Mouse (Mus musculus) bone marrow, adult 2 months (tissue): Measurements from ENCODE around the gene Ccdc157. TPM values are rescaled to one million over a fixed set of nuclear protein-coding genes. Genes with fewer than 3 reads are reported as not detected.

Experiments used
- H3K27ac ChIP-seq: fragments of 200-500 bp; 2 replicates; pipeline ENCODE4 v1.5.1; 2012; ENCODE audit warnings: low read depth, mild to moderate bottlenecking, control low read depth, inconsistent platforms, low read length; ENCODE audit not compliant: control insufficient read depth, poor library complexity, insufficient read depth
- H3K4me1 ChIP-seq: fragments of 200-500 bp; 2 replicates; pipeline ENCODE4 v1.6.1; 2011; ENCODE audit warnings: low read length; ENCODE audit not compliant: control insufficient read depth, insufficient read depth
- H3K4me3 ChIP-seq: fragments of 200-500 bp; replicated peaks from 2 replicates; pipeline ENCODE3; 2011; ENCODE audit warnings: mild to moderate bottlenecking, low read depth, low read length, control low read depth; ENCODE audit not compliant: control insufficient read depth
- CTCF ChIP-seq: fragments of 200-500 bp; IDR thresholded peaks from 2 replicates; pipeline ENCODE4 v1.5.1; 2011; ENCODE audit warnings: low read length, control low read depth; ENCODE audit not compliant: control insufficient read depth, insufficient read depth
- POLR2A ChIP-seq: fragments of 200-500 bp; IDR thresholded peaks from 2 replicates; pipeline ENCODE4 v1.6.1; 2011; ENCODE audit warnings: low read depth, mild to moderate bottlenecking, control low read depth, low read length, borderline replicate concordance; ENCODE audit not compliant: control insufficient read depth
- whole genome bisulfite sequencing: fragments of 180-500 bp; shearing (Covaris S2); methylation state at CpG from one replicate; pipeline ENCODE4 v1.1.7; 2018; 5-methylcytosine and 5-hydroxymethylcytosine counted together
- polyA plus RNA-seq: library from polyadenylated mRNA; stranded (reverse); fragments of >200 nt; gene quantifications from 2 replicates; pipeline ENCODE4 v1.2.4, GENCODE M21; 2011; ENCODE audit warnings: low replicate concordance; ENCODE audit not compliant: missing spikeins, insufficient read depth, insufficient read length

Gene Ccdc157
- polyA plus RNA-seq, 1 experiment, result 5.0 TPM

- Histone ChIP-seq H3K4me1 (no peaks in the 10 kb centered on the region), H3K4me3 (no peak overlapping the region), H3K27ac (no peak overlapping the region)
- no peak for TF ChIP-seq CTCF
- no peak for TF ChIP-seq POLR2A
- 79% methylated on average over 7 of the region's 7 CpGs for WGBS
Observed at GRCm38 (mm10) chr11:4166467-4167090, 6.5 kb upstream of the Ccdc157 start.

DNA sequence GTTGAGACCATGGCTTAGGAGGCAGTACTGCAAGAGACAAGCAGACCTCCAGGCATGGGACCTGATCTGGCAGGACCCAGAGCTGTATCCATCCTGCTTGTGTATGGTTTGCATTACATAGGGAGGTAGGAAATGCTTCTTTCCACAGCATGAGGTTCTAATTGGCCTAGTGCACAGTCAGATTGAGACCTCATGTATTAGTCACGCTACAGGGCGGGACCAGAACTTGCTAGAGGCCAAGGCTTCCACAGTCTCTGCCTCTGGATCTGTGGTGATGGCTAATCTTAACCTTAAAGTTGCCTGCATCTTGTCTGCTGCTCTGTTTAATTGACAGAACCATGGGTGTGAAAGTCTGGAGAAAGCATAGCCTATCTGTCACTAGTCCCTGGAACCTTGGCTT lies 4.6 kb upstream of the Ccdc157 start:
- no peak overlapping the region for H3K27ac ChIP-seq
- H3K4me3 ChIP-seq, result no peak overlapping the region
- H3K4me1 ChIP-seq, result peaks cover 2% of the 10 kb centered on the region; the same call in 1 of the 2 replicates
- 90% methylated on average over 2 of the region's 2 CpGs for WGBS
- TF ChIP-seq CTCF (no peak), POLR2A (no peak)

- no peak for TF ChIP-seq CTCF
- no peak for TF ChIP-seq POLR2A
- H3K4me3 ChIP-seq, result peak overlapping the region; percentile 83
- 4% methylated on average over 15 of the region's 15 CpGs for WGBS
- peaks cover 2% of the 10 kb centered on the region; the same call in 1 of the 2 replicates for H3K4me1 ChIP-seq
- H3K27ac ChIP-seq, result peak overlapping the region; percentile 40
Observed at GRCm38 (mm10) chr11:4160758-4161480, 826 bp upstream of the Ccdc157 start.

- no peak overlapping the region for H3K27ac ChIP-seq
- H3K4me3 ChIP-seq, result no peak overlapping the region
- 92% methylated on average over 3 of the region's 3 CpGs for WGBS
- peaks cover 2% of the 10 kb centered on the region; the same call in 1 of the 2 replicates for H3K4me1 ChIP-seq
- no peak for TF ChIP-seq POLR2A
- no peak for TF ChIP-seq CTCF
Observed at GRCm38 (mm10) chr11:4158676-4159075, 1.4 kb downstream of the Ccdc157 start.

- H3K4me3 ChIP-seq, result no peak overlapping the region
- H3K27ac ChIP-seq, result no peak overlapping the region
- TF ChIP-seq CTCF, result no peak
- TF ChIP-seq POLR2A, result no peak
- 68% methylated on average over 5 of the region's 5 CpGs for WGBS
- H3K4me1 ChIP-seq, result no peaks in the 10 kb centered on the region; the same call in 1 of the 2 replicates
Observed at GRCm38 (mm10) chr11:4155641-4156040, 4.5 kb downstream of the Ccdc157 start.

DNA sequence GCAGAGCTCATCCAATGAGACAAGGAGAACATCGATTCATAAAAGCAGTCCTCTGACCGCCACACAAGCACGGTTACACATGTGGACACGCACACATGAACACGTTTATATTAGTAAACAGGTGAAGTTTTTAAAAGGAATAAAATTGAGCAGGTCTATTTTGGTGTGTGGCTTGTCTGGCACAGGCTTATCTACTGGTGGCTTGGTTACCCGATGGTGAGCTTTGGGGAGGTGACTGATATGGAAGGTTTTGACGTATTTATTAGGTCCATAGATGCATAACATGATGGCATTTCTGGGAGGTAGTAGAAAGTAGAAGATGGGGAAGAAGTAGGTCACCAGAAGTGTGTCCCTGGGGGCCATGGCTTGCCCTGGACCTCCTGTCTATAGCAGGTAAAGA lies 6.4 kb downstream of the Ccdc157 start:
- TF ChIP-seq CTCF (no peak), POLR2A (no peak)
- WGBS, result 79% methylated on average over 7 of the region's 7 CpGs
- Histone ChIP-seq H3K4me1 (no peaks in the 10 kb centered on the region; the same call in 1 of the 2 replicates), H3K27ac (no peak overlapping the region), H3K4me3 (no peak overlapping the region)

DNA sequence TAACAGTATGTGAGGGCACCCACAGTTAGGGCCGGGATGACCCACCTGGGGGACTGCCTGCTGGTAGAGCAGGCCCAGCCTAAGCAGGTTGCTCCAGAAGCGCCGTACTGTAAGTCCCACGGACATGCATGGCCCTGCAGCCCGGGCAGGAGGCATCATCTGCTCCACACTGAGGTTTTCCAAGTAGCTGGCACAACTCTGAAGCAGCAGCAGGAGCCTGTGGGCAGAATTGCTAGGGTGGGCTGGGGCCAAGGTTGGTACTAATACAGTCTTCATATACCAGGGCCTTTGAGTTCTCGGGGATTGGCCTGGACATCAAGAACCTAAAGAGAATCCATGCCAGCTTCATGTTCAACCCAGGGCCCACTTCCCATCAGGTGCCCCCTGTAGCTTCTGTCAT lies 10.2 kb downstream of the Ccdc157 start:
- no peak overlapping the region for H3K4me3 ChIP-seq
- 86% methylated on average over 6 of the region's 6 CpGs for WGBS
- TF ChIP-seq CTCF (no peak), POLR2A (no peak)
- H3K4me1 ChIP-seq, result no peaks in the 10 kb centered on the region
- H3K27ac ChIP-seq, result no peak overlapping the region

DNA sequence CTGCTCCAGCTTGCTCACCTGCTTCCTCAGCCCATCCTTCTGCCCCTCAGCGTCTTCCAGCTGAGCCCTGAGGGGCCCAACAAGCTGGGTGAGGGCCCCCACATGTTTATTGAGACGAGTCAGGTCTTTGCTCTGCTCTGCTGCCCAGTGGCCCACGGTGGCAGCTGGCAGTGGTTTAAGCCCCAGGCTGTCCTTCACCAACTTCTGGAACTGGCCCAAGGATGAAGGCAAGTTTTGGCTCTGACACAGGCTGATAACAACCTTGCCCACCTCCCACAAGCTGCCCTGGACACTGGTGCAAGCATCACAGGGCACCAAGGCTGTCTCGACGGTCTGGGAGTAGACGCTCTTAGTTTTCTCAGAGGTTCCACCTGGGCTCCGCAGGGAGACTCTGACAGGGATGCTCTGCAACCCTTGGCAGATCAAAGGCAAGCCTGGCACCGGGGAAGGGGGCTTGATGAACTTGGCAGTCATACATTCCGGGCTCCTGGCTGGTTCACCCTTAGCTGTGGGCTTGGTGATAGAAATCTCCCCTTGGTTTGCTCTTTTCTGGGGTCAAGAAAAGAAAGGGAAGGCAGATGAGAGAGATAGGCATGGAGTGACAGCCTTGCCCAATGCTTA lies 11.4 kb downstream of the Ccdc157 start:
- TF ChIP-seq POLR2A (no peak), CTCF (no peak)
- Histone ChIP-seq H3K27ac (no peak overlapping the region; the same call in 1 of the 2 replicates), H3K4me3 (no peak overlapping the region), H3K4me1 (no peaks in the 10 kb centered on the region)
- 80% methylated on average over 9 of the region's 9 CpGs for WGBS
